Mouse (Mus musculus): ENCODE measurements around the gene Irgc1.

Gene Irgc1

DNA sequence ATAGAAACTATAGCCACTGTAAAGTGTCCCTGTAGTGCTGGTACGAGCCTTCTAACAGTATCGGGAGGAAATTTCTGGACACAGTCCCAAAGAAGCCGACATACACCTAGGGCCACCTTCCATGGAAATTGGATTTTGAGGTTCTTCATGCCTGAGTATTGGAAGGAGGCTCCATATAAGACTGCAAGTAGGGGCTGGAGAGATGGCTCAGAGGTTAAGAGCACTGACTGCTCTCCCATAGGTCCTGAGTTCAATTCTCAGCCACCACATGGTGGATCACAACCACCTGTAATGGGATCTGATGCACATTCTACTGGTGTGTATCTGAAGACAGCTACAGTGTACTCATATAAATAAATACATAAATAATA lies 52.0 kb downstream of the Irgc1 start:
- DNase-seq (ENCODE audit: low spot score in 2 of 2): no peak

DNA sequence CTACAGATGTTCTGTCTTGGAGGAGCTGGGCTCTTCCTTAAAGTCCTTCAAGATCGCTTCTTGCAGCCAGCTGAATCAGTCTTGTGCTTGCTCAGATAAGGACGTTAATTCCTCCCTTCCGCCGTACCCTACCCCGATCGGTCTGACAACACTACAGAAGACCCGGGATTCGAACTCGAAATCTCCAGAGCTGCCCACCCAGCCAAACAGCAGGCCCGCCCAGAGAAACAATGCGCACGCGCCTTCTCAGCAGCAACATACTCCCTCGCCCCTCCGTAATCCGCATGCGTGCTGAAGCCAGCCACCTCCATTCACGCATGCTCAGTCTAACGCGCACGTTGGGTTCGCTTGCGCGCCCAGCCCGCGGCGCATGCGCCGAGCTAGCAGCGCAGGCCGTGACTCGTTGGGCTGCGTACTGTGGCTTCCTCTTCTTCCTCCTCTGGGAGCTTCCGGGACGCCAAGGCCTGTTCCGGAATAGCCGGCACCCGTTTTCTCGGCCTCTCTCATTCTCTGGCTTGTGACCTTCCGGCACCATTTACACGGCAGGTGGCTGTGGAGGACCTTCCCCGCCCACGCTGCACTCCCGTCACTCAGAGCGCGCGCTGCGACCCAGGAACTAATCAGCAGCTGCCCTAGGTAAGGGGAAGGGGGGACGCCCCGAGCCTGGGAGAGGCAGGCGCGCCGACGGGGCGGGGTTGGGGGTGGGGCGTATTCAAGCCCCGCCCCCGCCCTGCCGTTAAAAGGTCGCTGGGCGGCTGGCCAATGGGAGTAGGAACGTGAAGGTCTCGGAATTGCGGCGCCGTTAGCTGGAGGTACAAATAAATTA lies 52.6 kb downstream of the Irgc1 start, which contains the start of gene Smg9:
Smg9 (plus strand) TSS at position 364 of the 826 bp plus-strand sequence.
- DNase-seq (ENCODE audit: low spot score in 2 of 2): peak; percentile 95 to 98

DNA sequence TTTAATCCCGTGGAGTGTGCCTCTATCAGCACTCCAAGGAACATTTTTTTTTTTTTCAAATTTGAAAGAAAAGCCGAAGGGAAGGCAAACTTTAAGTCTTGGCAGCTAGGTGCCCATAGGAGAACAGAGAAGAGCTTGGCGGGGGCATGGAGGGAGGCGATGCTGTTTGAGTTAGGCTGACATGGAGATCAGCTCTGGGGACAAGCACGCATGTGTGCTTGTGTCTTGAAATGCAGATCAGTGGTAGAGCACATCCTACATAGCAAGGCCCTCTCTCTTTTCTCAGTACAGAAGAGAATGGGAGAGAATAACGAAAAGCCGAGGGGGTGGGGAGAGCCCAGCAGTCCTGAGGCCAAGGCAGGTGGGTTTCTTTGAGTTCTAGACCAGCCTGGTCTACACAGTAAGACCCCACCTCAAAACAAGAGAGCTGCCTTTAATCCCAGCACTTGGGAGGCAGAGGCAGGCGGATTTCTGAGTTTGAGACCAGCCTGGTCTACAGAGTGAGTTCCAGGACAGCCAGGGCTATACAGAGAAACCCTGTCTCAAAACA lies 53.7 kb downstream of the Irgc1 start:
- DNase-seq (ENCODE audit: low spot score in 2 of 2): no peak

DNA sequence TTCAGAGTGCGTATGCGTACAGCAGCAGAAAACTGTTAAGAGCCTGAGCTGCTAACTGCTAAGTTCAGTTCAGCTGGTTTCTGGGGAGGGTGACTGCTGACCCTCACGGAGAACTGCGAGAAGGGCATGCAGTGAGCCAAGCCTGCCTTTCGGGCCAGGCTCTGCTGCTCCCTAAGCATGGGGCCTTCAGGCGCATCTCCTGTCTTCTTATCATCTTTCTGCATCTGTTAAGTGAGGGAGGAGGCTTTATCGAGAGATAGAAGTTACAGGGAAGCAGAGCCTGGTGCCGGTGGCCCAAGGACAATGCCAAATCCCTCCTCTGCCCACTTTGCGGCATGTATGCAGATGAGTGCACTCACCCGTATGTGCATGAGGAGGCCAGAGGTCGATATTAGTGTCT lies 55.3 kb downstream of the Irgc1 start:
- DNase-seq (ENCODE audit: low spot score in 2 of 2): no peak

DNA sequence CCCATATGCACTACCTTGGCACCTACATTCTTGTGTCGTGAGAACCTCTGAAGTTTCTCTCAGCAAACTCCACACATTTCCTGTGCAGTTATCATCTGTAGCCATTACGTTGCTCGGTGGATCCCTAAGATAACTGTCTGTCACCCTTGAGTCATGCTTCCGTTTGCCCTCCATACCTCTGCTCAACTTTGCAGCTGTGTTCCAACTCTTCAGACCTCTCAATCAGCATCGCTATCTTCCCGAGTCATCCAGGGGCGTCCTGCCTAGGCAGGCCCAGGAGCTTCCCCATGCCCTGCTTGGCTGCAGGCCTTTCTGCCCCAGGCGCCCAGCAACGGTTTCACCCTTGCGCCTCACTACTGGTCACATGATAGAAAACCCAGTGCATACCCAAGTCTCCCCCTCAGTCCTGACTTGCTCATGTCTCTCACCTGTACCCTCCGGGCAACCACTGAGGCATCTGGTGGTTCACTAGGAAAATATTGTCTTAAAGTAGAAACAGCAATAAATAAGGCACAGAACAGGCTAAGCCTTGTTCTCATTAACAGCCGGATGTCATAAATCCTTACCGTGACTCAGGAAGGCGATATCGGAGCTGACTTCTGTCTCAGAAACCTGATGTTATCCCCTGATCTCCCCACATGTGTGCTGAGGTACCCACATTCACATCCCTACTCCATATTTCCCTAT lies 57.5 kb downstream of the Irgc1 start:
- peak; percentile 56 to 62 for DNase-seq (ENCODE audit: low spot score in 2 of 2)

DNA sequence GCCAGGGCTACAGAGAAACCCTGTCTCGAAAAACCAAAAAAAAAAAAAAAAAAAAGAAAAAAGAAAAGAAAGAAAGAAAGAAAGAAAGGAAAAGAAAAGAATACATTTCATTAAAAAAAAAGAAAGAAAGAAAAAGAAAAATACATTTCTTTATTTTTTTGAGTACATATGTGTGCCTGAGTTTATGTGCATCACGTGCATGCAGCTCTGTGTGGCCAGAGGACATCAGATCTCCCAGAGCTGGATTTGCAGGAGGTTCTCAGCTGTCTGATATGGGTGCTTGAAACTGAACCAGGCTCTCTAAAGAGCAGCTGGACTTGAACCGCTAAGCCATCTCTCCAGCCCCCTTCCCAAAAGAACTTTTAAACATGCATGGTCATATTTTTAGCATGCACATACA lies 58.0 kb downstream of the Irgc1 start:
- no peak for DNase-seq (ENCODE audit: low spot score in 2 of 2)

DNA sequence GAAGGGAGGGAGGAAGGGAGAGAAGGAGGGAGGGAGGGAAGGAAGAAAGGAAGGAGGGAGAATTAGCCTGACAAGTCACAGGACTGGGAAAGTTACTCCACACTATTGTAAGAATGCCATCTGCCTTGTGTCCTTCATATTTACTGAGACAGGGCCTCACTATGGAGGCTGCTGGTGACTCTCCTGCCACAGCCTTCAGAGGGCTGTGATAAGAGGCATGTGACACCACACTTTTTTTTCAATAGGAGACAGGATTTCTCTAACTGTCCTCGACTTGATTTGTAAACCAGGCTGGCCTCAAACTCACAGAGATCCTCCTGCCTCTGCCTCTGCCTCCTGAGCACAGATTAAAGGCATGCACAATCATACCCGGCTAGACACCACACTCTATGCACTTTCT lies 60.4 kb downstream of the Irgc1 start:
- DNase-seq (ENCODE audit: low spot score in 2 of 2): no peak

DNA sequence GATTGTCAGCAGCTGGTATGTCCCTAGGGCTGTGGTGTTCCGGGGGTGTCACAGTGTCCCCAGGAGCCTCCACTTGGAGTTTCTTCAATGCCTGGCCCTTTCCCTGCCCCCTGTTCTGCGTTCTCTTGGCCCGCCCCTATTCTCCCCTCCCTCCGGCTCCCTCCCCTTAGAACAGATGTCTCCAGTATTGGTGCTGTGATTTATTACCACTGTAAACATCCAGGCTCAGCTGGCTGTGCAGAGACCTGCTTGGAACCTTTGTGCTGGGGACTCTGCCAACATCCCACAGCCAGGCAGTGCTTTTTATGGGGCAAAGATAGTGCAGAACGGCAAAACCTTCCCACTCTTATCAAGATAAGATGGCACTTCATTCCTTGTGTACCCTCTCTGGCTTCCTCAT lies 61.0 kb downstream of the Irgc1 start:
- no peak for DNase-seq (ENCODE audit: low spot score in 2 of 2)

DNA sequence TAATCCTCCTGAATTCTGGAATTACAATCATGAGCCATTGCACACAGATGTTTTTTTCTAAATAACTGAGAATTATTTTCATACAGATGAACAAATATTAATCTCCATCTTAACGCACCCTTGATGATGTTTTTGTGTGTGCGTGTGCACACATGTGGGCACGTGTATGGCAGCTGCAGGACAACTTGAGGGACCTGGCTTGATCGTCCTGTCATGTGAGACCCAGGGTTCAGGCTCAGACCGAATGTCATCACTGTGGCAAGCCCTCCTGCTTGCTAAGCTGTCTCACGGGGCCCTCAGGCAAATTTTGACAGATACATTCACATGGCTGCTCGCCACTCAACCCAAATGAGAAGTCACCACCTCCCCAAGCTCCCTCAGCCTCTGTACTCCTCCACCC lies 61.6 kb downstream of the Irgc1 start:
- no peak for DNase-seq (ENCODE audit: low spot score in 2 of 2)

DNA sequence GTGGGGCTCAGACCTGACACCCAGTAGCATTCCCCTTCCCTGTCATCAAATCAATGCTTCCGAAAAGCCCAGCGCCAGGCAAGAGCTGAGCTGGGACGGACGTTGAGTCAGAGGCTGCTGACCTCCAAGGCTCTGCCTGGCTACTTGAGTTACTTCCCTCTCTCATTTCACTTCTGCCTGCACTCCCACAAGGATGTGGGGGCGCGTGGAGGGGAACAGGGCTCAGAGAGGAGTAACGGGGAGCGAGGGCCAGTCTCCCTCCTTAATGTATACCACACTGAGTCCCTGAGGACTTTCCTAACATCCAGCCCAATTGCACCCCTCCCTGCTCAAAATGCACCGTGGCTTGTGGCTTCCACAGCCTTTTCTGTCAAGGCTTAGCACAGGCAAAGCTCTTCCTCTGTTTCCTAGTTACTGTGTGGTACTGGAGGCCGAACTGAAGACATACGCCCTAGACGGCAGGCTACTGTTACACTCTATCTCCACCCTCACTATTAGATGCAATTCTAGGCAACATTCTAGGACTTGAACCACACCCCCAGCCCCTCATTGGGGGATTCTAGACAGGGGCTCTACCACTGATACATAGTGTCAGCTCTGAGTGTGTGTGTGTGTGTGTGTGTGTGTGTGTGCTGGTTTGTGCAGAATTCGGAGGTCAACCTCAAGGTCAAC lies 62.4 kb downstream of the Irgc1 start:
- DNase-seq (ENCODE audit: low spot score in 2 of 2): no peak

DNA sequence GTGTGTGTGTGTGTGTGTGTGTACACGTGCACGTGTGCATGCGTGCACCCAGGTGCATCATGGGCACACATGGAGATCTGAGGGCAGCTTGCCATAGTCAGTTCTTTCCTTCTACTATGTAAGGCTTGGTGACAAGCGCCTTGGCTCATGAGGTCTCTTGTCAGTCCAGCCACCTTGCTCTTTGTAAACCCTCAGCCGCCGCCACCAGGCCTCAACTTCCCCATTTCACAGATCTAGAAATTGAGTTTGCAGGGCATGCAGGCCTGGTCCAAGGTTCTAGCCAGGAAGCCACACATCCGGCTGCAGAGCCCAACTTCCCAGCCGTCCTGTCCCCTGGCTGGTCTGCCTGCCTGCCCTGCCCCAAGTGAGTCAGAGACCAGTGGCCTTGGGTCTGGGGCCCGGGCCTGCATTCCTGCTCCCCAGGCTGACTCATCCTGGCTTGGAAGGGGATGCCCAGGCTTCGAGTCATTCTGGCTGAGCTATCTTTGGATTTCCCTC lies 65.0 kb downstream of the Irgc1 start:
- DNase-seq (ENCODE audit: low spot score in 2 of 2): no peak

DNA sequence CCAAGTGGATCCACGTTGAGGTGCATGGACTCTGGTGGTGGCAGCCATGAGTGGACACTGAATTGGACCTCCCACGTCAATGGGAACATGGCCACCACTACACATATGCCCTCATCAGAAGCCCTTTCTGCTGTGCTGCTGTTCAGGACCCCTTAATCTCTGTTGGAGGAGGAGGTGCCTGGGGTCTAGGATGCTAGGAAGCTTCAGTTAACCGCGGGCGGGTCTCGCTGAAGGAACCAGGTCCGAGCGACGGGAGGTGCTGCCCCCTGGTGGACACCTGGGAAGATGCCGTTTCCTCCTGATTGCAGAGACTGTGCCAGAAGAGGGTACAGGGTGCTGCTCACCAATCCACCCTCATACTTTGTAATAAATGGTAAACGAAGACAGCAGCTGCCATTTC lies 67.3 kb downstream of the Irgc1 start:
- DNase-seq (ENCODE audit: low spot score in 2 of 2): peak; percentile 74 to 92

DNA sequence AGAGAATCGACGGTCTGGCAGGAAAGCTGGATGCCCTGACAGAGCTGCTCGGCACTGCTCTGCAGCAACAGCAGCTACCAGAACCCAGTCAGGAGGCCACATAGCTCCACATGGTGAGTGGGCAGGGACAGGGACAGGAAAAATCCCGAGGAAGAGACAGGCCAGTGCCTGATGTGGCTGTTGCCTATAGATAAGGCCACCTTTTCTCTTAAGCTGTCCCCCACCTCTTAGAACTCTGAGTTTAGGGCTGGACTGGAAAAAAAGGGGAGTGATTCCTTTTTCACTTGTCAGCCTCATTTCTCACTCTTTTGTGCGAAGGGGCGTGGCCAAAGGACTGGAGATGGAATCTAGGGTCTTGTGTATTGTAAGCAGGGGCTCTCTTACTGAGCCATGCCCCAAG lies 68.0 kb downstream of the Irgc1 start:
- DNase-seq (ENCODE audit: low spot score in 2 of 2): no peak

DNA sequence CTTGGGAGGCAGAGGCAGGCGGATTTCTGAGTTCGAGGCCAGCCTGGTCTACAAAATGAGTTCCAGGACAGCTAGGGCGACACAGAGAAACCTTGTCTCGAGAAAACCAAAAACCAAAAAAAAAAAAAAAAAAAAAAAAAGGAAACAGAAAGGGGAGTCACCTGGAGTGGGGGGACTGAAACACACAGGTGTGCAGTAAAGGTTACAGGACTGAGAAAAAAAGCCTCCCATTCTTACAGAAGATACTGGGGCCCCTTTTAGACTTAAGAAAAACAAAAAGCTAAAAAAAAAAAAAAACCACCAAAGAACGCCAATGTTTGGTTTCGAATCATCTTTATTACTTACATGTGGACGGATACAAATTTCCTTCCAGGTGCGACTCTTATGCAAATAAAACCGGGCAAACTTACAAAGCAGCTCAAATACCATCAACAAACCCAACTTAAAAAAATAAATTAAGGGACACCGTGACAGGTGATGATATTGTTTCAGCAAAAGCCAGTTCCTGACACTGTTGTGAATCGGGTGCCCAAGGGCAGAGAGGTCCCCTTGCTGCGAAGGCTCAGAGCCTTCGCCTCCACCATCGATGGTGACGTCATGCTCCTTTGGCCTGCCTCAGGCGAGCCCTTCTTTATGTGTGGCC lies 69.2 kb downstream of the Irgc1 start:
- DNase-seq (ENCODE audit: low spot score in 2 of 2): peak in 1 of 2 experiments; percentile 4

Data from thymus, postnatal 10 days (tissue).